Mouse (Mus musculus) heart, adult 11 months (tissue): ENCODE data around the gene Sez6l2.

Experiments used
- DNase-seq: peaks from one replicate; pipeline ENCODE4 v3.0.0; 2022

Gene Sez6l2

DNA sequence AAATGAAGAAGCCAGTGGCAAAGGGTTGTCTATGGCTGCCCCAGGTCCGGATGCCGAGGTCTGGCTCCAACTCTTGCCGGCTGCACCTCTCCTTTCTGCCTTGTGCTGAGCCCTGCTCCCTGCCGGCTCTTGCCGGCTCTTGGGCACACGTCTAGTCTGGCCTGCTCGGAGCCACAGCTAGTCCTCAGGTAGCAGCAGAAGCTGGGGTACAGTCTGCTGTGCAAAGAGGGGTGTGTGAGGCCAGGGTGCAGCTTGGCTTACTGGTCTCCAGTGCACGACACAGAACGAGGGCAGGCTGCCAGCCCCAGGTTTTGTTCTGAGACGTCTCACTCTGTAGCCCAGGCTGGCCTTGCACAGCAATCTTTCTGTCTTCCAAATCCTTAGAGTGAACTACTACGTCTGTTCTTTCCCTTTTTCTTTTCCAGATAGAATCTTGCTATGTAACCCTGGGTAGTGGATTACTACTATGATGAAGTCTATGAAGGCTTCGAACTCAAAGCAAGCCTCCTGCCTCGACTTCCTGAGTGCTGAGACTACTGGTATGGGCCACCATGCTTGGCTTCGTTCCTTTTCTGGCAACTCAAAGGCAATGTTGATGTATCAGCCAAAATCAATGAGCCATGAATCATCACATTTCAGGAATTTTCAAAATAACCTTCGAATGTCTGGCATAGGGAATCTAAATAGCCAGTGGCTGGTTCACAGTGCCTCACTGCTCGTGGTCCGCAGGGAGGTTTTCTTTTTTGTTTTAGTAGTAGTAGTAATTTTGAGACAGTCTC, 59.1 kb downstream of the Sez6l2 start:
- no peak for DNase-seq

DNA sequence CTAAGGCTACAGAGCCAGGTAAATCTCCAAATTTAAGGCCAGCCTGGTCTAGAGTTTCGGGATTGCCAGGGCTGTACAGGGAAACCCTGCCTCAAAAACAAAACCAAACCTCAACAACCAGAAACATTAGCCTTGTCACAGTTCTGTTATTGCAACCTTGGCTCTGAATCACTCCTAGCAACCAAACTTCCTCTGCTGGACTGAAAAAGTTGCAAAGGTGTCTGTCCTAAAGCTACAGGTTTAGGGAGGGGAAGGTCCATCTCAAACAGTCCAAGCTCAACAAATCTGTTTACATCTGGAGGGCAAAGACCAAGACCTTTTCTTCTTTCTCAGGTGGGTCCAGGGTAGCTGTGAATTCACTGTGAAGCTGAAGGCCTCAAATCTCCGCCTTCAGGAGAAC, 60.7 kb downstream of the Sez6l2 start:
- DNase-seq: no peak

DNA sequence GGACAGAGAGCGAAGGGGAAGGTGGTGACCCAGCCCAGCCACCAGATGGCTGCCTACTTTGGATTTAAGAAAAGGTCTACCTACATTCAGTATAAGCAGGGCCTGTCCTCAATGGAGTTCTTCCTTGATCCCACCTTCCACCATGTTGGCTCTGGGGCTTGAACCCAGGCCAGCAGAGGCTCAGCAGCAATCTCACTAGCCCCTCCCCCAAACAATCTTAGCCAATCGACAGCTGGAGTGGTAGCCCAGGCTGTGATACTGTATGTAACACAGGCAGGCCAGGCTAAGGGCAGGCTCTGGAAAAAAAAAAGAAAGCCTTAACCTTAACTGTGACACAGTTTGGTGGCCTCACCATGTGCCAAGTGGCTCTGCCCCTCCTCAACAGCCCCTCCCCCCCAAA, 61.4 kb downstream of the Sez6l2 start:
- DNase-seq: peak; percentile 90

DNA sequence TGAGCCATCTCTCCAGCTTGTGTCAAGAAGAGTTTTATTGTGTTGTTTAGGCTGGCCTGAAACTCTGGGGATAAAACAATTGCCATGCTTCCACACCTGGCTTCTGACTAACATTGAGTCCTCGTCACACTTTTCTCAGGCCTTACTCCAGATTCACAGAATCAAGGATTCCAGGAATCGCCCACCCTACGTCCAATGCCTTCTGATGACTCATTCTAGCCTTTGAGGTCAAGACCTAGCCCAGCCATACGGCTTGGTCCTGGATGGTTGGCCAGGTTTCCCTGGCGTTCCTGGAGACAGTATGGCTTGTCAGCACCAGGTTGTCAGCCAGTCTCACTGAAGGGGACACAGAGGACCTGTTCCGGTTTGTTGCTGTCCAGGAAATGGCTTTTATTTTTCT, 62.0 kb downstream of the Sez6l2 start:
- no peak for DNase-seq

DNA sequence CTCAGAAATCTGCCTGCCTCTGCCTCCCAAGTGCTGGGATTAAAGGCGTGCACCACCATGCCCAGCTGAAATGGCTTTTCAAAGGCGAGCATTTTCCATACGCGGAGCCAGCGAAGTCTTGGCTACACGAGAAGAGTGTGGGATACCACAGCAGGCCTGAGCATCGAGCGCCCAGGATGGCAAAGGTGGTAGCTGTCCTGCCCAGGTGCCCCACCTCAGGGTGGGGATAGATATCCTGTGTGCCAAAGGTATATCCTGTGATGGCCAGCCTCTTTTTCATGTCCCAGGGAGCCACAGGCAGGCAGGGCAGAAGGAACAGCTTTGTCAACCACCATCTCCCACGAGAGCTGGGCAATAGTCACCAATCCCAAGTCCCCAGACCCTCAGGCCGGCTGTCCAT, 62.5 kb downstream of the Sez6l2 start:
- DNase-seq: peak; percentile 90

DNA sequence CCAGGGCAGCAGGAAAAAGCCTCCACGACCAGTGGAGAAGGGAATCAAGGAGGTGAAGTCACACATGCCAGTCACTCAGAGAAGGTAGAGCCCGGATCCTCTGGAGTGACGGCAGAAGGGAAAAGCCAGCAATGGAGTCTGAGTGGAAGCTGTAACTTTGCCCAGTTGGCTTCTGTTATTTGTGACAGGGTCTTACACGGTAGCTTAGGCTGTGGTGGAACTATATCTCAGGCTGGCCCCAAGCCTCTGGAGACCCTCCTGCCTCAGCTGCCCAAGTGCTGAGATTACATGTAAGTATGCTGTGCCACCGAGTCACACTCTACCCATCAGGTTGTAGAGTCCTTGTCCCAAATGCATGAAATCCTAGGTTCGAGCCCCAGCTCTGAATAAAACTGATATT, 63.0 kb downstream of the Sez6l2 start:
- peak; percentile 94 for DNase-seq

DNA sequence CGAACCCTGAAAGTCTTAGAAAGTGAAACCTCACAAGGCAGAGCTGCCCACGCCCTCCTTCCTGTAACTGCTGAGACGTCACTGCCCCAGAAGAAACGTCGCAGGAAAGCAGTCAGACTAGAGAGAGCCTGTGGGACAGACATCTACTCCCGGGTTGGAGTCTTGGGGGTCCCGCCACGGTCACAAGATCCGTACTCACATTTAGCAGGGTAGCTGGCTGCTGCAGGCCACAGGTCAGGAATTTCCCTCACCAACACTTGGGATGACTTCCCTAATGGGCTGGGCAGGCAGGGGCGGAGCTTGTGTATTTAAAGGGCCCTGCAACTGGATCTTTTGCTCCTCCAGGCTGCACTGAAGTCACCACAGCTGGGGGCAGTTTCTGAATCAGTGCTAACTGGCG, 64.0 kb downstream of the Sez6l2 start, which contains the start of gene Mvp:
Gene Mvp, minus strand, starts transcription at position 302 of the 400 bp plus-strand sequence.
- peak; percentile 99 for DNase-seq

DNA sequence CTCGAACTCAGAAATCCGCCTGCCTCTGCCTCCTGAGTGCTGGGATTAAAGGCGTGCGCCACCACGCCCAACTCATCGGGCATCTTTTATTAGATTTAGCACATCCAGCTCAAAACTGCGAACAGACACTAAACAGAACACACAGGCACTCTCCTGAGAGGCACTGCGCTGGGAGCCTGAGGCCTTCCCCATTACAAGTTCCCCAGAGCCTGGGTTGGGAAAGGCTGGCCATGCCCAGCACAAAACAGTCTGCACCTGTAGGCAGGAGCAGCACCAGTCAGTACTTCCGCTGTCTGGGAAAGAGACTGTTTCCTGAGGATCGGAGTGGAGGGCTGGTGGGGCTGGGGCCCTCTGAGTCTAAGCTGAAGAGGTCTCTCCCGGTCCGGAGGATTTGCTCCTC, 64.6 kb downstream of the Sez6l2 start:
- DNase-seq: peak; percentile 91

DNA sequence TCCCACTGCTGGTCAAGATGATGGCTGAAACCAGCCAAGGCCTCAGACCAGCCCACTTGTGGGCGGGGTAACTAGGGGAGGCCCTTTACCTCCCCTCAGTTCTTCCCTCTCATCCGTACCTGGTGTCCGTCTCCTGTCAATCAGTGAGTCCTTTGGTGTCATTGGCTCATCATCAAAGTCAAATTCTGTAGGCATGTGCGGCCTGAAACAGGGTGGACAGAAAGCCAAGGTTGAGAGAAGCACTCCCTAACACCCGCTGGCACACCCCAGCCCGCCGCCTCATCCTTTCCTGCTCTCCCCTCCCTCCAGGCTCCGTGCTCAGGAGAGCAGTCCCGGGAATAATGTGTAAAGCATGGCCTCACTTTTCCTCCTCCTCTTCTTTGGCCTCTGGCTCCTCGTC, 65.7 kb downstream of the Sez6l2 start:
- peak; percentile 97 for DNase-seq

DNA sequence TGATC, 65.9 kb downstream of the Sez6l2 start, which contains the start of gene Pagr1b:
Gene Pagr1b, minus strand, starts transcription at position 4 of the 5 bp plus-strand sequence.
- no peak for DNase-seq

DNA sequence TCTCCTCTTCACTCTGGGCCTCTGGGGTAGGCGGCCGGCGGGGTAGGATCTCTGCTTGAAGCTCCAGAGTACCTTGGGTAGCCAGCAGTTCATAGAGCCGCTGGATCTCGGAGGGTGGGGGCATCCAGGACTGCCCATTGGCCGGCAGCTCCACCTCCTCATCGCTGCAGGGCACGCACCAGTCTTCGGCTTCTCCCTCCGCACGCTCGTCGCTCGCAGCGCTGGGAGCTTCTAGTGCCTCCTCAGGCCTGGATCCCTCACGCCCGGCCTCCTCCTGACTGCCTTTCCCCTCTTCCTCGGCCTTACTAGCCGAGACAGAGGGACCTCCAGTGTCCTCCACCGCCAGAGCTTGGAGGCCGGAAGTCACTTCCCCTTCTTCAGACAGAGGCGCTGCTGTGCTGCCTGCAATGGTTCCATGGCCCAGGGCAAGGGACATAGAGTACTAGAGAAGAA, 66.1 kb downstream of the Sez6l2 start:
- DNase-seq: peak; percentile 99

DNA sequence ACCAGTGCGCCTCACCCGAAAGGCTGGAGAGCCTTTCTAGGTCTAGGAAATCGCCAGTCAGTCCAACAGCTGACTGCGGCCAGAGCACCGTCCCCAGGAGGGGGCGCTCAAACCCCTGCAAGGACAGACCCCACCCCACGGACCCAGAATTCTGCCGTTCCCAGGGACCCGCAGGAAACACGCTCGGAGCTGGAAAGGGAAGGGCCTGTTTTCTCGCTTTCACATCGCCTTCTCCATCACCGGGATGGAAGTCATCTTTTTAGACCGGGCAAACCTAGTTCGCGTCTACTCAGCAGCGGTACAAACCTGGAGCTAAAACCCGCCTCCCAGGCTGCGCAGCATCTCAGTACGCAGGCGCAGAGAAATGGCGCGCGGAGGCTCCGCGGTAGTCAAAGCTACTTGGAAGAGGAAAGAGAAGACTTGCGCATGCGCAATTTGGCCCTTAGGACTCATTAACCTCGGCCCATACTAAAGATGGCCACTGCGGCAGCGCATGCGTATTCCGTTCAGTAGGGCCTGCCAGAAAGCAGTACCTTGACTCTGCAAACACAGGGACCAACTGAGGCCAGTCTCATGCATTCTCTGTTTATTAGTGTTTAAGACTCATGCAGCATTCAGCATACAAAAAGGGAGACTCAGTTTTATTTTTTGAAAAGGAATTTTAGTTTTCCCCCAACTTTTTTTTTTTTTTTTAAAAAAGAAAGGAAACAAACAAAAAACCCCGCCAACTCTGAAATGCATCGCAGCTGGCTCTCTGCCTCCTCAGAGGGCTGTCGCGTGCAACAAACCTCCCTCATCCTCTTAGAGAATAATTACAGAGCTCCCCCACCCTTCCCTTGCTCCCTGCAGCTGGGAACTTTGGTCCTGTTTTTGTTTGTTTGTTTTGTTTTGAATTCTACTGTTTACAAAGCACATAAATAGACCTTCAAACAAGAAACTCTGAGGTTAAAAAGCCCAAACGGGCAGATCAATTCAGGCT, 66.9 kb downstream of the Sez6l2 start, which contains the start of gene Pagr1a:
Gene Pagr1a, minus strand, starts transcription at position 382 of the 979 bp plus-strand sequence.
- DNase-seq: peak; percentile 100

DNA sequence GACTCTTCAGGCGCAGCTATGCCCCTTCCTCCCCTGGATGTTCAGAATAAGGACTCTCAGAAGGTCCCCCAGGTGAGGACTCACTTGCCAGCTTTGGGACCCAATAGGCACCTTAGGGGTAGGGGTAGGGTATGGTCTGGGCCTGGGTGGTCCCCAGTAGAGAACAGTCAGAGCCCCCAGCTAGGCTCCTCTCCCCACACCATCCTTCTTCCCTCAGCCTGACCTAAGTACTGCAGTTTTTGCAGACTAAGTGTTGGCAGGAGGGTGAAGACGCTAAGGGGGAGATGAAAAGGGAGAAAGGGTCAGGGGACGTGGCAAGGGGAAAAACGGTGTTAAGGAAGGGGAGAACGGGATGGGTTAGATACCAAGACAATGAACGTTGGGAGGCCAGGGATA, 67.6 kb downstream of the Sez6l2 start:
- peak; percentile 94 for DNase-seq

DNA sequence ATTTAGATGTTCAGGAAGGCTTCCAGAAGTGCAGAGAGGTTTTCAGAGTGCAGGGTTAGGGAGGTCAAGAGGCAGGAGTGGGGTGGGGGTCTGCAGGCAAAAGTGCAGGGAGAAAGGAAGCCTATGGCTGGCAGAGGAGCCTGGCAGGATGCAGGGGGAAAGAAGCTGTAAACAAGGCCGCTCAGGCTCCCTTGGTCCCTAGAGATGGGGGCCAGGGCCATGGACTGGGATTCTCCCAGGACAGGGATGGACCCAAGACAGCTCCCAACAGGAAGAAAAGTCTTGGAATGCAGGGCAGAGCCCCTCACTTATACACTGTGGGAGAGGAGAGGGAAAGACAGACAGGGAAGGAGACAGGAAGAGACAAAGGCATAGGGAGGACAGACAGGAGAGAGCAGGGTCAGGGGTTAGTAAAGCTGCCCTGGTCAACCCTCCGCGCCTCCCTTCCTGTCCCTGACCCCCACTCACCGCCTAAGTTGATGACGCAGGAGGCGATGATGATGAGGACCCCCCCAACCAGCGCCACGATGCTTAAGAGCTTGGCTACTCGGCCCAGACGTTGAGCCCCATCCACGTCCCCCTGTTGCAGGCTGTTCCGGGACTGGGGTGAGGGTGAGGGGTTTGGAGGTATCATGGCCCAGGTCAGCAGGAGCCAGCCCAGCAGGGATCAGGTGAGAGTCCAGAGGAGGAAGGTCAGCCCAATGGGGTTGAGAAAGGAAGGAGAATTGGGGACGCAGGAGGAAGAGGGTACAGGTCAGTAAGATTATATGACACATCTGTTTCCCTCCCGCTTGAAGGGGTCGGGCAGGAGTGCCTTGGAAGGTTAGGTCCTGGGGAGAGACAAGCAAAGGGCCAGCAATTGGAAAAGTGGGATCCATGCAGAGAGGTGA, 68.3 kb downstream of the Sez6l2 start:
- DNase-seq: peak; percentile 93

DNA sequence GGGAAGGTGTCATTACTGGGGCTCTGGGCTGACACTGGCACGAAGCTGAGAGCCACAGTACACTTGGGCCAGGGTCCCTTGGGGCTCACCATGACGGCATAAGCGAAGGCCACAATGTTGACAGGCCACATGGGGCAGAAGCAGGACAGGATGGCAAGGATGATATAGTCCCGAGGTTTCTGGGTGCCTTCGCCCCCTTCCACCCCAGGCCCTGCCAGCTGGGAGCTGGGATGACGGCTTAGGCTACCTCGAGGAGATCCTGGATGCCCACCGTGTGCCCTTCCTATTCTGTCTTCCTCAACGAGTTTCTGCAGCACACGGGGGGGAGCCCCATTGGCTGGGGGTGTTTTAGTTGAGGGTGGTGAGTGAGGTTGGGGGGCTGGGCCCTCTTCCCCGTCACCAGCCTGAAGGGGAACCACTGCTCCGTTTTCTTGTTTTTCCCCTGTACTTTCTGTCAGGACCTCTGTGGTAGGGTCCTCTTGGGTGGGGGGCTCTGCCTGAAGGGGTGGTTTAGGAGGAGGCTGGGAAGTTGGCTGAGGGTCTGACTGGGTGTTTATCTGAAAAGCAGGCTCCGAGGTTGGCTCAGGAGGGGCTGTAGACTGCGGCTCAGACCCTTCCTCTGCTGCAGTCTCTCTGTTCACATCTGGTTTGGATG, 69.1 kb downstream of the Sez6l2 start:
- peak; percentile 90 for DNase-seq

DNA sequence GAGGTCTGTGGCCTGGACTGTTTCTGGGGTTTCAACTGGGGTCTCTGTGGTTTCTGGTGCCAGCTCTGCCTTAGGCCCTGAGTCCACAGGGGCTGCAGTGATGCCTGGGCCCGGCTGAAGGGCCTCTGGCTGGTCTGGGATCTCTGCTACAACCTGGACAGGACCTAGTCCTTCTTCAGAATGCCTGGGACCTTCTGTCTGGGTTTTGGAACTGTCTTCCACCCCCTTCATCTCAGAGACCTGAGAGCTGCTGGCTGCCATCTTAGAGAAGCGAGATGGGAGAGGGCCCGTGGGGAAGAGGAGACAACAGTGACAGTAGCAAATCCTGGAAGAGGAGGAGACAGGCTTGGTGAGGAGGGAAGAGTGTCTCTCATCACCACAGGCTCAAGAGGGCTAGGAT, 69.7 kb downstream of the Sez6l2 start:
- peak; percentile 92 for DNase-seq
